Mouse (Mus musculus) MEL-GATA-1-ER (cell line): ENCODE data around the gene Upk3a.

ENCODE experiments used
- DNase-seq: peaks from one replicate; pipeline ENCODE4 v3.0.0-alpha.2; 2012; ENCODE audit warnings: low read depth; ENCODE audit errors: extremely low read depth

Upk3a gene

DNA sequence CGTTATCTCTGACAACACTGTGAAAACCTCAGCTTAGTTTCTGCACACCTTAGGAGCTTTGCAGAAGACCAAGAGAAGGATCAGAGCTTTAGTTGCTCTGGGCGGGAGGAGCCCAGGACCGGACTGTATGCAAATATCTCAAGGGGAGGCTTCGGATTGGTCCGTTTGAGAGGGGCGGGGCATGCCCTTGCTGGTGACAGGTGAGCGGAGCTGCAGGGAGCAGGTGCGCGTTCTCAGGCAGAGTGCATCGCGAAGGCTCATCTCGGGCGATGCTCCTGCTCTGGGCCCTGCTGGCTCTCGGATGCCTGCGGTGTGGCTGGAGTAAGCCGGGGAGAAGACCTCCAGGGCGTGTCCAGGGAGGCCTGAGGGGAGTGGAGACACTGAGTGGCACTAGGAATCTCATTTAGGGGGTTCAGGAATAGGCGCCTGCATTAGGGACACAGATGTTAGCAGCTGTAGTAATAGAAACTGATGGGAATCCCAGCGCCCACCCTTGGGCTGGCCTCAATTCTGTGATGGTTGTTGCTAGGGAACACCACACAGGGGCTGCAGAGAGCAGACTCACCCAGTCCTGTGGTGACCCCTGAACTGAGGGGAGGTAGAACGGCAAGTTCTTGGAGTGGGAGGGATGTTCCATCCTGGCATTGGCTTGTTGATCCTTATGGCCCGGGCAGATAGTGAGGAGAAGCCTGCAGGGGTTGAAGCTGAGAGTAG, at the start of gene Upk3a:
Gene Upk3a, plus strand, starts transcription at position 191 of the 714 bp plus-strand sequence.
- no peak for DNase-seq

DNA sequence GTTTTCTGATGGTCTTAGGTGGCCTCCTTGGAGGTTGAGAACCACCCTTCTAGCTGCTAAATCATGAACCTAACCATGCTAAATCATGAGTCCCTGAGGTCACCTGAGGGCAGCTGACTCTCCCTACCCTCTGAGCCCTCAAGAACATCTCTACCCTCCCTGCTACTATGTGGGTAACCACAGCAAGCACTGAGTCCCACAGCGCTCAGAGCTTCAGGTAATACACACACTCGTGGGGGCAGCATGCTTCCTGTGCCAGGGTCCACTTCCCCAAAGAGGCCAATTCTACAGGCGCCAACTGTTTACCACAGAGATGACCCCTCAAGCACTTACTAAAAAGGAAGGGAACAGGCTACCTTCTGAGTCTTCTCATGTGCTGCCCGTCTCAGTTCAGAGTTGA, 48.4 kb upstream of the Upk3a start:
- no peak for DNase-seq

DNA sequence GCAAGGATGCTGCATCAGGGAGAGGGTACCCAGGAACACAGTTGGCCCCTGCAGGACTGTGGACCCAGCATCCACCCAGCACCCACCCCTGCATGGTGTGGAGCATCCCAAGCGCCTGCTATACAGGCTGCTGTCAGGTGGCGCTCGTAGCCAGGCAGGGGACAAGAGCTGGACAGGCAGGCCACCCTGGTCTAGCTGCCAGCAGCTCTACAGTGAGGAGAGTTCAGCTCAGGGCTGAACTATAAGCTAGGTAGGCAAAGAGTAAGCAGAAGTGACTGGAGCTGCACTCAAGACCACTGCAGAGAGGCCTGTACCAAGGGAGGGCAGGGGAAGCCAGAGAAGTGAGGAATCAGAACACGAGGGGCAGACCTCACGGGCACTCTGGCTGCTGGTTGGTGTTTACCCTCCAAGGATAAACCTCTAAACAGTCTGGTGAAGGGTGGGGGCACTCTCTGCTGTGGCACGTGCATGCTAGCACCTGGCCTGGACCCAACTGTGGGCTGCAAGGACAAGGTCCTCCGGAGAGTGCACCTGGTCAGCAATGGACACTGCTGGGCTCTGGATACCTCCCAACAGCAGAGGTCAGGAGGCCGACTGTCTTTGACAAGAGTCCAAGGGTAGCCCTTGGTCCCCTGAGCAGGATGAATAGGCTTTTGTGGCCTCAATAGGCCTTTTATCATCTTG, 43.9 kb upstream of the Upk3a start:
- DNase-seq, result no peak

DNA sequence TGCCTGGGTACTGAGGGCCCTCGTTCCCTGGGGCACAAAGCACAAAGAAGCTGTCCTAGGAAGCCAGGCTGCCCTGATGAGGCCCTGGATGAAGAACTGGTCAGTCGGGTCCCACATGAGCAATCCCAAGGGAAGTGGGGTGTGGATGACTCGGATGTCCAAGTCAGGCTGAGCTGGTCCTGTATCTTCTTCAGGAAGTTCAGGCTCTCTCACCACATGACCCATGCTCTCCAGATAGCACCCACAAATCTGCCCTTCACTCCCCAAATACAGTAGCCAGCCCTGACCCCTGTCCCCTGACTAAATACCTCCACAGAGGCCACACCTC, 43.4 kb upstream of the Upk3a start:
- no peak for DNase-seq

DNA sequence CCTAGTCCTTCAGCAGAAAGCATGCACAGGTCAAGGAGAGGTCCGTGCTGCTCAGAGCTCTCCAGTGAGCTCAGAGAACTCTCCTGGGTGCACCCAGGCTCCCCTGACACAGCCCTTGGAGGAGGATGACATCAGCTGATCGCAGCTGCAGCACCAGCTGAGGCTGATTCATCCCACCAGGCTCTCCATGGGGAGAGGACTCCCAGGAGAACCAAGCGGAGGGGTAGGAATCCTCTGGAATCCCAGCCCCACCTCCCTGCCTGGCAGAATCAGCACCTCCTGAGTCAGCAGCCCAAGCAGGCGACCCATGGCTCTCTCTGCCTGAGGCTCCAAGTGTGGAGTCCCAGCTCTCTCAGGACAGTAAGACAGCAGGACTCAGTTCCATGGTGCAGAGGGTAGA, 41.2 kb upstream of the Upk3a start:
- DNase-seq, result no peak

DNA sequence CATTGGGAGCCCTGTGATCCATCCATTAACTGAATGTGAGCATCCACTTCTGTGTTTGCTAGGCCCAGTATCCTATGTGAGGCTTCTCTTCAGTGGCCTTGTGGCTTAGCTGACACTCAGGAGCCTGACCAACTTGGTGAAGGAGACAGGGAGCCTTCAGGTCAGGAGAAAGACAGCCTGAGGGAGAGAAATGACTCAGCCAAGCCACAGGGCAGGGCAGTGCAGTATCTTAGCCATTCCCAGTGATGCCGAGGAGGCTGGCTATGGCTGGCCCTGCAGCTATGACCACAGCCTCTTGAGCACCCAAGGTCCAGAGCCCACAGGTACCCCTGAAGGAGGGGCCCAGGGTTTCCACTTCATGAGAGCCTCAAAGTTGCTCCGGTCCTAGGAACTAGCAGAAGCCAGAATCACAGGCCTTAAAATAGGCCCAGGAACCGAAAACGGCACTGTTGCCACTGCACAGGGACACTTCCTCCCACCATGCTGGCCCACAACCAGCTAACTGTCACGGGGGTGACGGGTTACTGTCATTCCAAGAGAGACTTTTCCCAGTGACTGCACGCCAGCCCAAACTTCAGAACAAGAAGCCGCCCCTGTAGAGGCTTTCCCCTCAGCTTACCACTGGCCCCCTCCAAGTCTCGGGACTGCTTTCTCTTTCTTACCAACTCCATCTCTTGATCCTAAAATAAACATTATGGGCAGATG, 35.2 kb upstream of the Upk3a start:
- no peak for DNase-seq

DNA sequence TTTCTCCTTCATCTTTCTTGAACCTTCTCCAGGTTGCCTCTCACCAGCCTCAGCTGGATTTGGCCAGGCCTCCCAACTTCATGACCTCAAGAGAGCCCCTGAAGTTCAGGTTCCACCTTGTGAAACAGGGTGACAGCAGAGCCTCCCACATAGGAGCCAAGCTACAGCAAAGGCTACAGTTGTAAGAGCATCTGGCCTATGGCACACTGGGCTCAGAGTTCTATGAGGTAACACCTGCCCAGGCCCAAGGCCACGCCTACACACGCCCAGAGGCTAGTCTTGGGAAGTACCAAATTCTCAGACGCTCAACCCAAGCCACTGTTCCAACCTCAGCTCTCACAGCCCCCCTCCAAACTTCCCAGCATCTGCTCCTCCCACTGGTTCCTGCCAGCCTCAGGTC, 34.1 kb upstream of the Upk3a start:
- DNase-seq, result no peak

DNA sequence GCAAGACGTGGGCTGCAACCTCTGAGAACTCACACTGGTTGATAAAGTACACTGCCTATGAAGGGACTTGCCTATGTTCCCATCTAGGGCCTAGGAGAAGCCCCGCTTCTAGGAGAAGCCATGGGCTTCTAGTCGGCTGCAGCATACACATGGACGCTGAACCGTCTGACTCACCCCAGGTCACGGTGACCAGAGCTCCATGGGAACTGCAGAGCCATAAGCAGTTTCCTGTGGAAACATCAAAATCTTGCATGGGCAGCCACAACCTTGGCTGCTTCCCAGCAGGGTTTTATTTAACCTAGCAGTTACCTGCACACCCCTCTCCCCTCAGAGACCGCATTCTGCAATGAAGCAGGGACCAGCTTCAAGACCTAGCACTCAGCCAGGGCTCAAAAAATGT, 33.2 kb upstream of the Upk3a start:
- DNase-seq, result no peak

DNA sequence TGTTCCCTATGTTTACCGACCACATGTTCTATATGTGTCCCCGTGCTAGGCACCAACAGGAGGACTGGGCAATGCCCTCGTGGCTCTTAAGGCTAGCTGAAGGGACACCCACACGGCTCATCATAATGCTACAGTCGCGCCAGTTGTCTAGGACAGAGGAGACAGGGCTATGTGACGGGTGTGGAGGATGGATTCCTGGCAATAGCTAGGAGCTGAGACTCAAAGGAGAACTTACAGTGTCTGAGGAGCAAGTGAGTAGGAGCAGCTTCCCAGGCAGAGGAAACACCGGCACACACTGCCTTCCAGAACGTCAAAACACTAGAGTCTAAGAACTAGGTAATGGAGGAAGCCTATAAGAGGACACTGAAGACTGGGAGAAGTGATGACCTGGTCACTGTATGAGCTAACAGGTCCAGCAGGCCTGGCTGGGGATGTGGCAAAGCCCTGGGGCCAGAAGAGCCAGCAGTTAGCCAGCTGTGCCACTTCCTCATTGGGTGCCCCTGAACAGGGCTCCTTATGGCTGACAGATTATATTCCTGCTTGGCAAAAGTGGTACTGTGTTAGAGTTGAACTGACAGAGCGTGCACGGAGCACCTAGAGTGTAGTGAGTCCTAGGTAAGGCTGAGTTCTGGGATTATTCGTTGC, 31.3 kb upstream of the Upk3a start:
- no peak for DNase-seq

DNA sequence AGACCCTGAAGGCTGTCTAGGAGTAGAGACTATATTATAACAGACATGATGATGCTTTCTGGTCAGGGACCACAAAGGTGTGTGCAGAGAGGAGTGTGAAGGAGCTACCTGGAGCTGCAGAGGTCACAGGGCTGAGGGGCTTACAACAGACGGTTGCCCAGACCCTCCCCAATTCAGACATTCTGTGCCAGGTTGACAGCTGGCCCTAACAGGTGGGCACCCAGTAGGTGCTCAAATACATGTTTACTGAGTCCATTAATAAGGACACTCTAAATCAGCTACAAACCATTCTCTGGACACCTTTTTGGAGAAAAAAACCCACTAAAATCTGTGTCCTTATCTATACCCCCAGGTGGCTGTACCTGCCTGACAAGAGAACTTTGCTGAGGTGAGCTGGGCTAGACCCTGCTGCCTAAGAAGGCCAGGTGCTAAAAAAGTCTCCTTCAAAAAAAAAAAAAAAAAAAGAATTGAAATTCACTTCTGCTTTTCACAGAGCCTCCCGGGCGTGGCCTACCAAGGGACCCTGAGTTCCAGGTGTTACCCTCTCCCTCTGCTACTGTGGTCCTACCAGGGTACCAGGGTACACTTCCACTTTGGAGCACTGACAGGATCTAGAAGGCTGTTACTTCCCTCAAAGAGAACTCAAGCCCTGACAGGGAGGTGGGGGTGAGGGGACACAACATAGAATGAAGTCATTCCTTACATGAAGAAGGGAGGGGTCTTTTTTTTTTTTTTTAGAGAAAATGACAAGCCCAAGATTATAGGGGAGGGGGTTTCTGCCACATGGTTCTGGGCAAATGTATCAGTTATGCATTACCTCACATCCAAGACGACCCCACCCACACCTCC, 30.5 kb upstream of the Upk3a start:
- DNase-seq, result no peak

DNA sequence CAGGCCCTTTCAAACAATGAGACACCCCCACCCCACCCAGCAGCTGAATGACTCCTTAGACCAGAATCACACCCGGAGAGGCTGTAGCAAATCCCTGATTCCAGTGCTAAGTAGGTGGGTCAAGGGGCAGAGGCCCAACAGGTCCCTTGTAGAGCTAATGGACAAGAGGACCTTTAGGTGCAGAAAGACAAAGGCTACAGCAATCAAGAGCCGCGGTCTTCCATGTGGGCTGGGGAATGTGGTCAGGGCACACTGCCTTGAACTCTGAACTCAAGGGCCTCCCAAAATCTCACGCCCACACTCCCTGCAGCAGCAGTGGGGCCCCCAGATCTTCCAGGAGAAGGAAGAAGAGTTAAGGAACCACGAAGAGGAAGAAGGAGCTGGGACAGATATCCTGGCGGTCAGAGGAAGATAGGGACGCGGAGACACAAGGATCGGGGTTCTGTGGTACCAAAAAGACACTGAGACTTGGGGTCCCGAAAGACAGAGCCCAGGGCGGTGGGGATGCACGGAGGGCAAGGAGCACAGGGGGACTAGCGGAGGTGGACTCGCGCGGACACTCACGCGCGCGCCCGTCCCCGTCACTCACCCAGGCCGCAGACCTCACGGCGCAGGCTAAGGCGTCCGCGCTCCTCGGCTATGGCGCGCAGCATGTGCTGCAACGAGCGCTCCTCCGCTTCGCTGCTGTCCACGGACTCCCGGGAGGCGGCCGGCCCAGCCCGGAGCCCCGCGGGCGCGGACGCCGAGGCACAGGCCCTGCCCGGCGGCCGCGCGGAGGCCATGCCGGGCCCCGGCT, 29.7 kb upstream of the Upk3a start:
- DNase-seq, result no peak

DNA sequence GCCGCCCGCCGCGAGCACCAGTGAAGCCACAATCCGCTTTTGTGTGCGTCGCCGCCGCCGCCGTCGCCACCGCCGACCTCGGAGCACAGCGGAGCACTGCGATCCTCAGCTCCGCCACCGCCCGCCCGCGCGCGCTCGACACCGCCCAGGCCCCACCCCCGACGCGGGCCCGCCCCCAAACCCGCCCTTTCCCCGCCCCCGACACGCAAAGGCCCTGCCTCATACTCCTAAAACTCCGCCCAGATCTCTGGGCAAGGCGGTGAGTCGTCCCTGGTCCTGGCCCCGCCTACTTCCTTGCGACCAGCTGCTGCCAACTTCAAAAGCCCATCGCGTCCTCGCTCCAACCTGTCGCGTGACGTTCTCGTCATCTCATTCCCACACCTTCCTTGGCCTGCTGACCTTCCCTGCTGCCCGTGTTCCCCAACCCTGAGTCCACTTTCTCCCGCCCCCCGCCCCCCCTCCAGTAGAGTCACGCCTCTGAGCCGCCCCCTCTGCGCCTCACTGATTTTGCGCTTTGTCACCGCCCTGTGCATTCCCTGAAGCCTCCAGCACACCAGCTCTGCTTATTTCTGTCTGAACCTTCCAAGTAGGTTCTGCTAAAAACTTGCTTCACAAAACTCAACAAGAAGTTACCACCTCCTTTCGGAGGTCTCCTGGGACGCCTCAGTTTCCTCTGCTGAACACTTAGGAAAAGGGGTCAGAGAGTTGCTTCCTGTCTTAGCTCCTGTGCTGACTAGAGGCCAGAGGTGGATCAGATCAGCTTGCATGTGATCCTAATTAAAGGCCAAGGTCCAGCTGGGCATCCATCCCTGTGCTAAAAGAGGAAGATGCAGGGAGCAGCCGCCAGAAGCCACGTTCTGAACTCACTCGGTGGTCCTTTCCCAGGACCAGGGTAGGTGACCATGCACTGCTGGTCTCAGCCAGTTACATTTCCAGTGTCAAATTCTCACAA, 28.8 kb upstream of the Upk3a start, which contains the start of gene 5031439G07Rik:
Gene 5031439G07Rik, minus strand, starts transcription at position 678 of the 952 bp plus-strand sequence.
- peak; percentile 77 for DNase-seq

DNA sequence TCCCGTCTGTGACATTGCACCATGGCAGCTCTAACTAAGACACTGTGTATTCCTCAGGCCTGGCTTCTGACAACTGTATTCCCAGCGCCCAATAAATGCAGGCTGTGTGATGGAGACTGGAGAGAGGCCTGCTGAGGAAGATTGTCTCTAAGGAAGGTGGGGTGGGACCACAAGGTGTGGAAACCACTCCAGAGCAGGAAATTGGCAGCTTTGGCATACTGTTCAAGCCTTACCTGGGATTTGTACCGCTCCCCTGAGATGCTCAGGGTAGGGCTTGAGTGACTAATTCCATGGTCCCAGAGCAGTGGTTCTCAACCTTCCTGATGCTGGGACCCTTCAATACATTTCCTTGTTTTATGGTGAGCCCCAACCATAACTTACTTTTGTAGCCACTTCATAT, 27.8 kb upstream of the Upk3a start:
- DNase-seq, result no peak

DNA sequence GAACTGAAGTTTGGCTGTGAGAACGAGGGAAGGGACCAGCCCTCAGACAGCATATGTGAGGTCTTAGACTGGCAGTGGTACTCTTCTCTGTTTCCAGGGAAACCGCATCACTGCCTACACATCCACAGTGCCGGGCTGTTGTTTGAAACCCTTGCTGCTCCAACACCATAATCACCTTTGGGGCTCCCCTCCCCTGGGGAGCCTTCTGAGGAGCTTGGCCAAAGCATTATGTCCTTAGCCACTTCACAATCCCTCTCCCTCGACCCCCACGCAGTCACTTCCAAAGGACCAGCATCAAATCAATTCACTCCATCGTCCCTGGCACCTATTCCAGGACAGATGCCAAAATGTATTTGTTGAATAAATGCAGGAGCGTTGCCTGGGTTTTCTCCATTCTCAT, 27.2 kb upstream of the Upk3a start:
- DNase-seq, result no peak

DNA sequence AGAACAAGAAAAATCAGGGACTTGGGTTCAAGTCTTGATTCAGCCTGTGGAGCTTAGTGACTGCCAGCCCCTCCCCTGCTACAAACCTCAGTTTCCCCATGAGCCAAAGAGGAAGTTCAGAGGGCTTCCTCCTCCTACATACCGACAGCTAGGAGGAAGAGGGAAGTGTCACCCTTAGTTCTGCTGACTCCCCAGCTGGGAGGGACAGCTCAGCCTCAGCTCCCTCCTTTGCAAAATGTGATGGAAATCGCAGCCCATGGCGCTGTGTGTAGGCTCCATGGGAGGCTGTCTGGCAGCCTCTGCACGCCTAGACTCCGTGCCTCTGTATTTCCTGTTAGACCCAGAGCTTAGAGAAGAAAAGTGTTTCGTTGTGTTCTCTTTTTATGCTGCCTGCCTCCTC, 22.4 kb upstream of the Upk3a start:
- DNase-seq, result no peak

DNA sequence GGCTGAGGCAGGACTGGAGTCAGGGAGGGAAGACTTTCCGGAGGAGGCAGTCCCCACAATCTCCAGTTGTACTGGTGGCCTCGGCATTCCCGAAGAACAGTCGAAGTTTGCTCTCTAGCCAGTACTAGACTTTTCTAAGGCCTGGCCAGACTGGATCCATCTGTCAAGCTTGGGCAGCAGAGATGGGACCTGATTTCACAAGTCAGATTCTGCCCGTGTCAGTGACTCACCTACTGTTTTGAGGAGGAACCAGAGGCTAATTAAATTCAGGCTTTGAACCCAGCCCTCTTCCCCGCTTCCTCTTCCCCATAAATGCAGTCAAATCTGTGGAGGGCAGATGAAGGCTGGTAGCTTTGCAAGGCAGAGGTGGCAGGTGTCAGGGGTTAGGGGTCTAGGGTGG, 21.9 kb upstream of the Upk3a start:
- no peak for DNase-seq

DNA sequence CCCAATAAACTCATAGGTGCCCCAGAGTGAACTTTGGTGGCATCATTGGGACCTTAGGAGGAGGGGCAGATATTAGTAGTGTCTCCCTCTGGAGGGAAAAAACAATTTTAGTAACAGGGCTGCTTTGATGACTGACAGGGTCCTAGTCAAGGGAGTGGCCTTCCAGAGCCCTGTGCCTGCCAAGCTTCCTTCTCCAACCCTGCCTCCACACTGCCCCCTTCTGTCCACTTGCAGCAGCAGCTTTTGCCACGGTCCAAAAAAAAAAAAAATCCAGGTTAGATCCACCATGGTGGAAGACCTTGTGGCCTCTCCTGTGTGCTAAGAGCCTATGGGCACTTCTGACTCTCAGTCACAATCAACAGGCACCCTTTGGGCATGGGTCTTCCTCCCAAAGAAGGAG, 21.0 kb upstream of the Upk3a start:
- DNase-seq, result peak; percentile 61

DNA sequence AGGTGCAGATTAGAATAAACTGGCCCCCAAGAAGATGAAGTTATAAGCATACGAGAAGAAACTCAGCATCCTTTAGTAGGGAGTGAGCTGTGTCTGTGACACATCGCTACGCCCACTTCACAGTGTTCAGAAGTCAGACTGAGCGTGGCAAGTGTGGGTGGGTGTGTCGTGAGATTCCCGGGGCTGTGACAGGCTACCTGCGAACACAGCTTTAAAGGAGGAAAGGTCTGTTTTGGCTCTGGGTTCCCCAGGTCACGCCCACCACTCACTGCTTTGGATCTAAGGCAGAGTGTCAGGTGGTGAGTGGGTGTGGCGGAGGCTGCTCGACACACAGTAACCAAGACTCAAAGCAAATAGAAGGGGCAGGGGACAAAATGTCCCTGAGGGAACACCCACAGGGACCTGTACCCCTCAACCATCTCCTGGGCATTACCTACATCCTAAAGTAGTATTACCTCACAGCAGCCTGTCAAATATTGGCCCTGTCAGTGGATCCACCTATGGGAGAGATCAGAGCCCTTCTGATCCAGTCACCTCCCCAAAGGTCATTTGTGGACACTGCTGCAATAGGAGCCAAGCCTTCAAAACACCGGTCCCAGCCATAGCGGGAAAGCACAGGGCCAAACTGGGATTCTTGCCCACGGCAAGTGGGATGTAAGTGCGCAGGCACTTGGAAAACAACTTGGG, 19.0 kb upstream of the Upk3a start:
- no peak for DNase-seq

DNA sequence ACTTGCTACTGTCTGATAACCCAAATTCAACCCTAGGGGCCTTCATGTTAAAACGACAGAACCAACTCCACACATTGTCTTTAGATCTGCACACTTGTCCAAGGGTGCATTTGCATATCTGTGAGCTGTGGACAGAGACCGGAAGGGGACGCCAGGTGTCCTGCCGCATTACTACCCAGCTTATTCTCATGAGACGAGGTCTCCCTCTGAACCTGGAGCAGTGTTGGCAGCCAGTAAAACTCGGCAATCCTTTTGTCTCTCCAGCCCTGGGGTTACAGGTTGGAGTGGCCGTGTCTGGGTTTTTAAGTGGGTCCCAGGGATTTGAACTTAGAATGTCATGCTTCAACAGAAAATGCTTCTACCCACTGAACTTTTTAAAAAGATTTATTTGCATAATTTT, 17.0 kb upstream of the Upk3a start:
- DNase-seq, result no peak
